Mouse (Mus musculus) testis, adult 10 weeks (tissue): ENCODE measurements around the gene Cabcoco1. TPM values are rescaled to one million over a fixed set of nuclear protein-coding genes. Genes with fewer than 3 reads are reported as not detected.

Experiments used
- polyA plus RNA-seq: library from polyadenylated mRNA; stranded (reverse); fragments of 350-450 nt; fragmentation: Illumina TruSeq; extraction: RNeasy Lipid Tissue Mini Kit (QIAGEN cat#74804); gene quantifications from one replicate; pipeline ENCODE4 v1.2.3, GENCODE M21; 2014; ENCODE audit warnings: low read depth, low replicate concordance

Gene Cabcoco1
- 213 TPM for polyA plus RNA-seq

DNA sequence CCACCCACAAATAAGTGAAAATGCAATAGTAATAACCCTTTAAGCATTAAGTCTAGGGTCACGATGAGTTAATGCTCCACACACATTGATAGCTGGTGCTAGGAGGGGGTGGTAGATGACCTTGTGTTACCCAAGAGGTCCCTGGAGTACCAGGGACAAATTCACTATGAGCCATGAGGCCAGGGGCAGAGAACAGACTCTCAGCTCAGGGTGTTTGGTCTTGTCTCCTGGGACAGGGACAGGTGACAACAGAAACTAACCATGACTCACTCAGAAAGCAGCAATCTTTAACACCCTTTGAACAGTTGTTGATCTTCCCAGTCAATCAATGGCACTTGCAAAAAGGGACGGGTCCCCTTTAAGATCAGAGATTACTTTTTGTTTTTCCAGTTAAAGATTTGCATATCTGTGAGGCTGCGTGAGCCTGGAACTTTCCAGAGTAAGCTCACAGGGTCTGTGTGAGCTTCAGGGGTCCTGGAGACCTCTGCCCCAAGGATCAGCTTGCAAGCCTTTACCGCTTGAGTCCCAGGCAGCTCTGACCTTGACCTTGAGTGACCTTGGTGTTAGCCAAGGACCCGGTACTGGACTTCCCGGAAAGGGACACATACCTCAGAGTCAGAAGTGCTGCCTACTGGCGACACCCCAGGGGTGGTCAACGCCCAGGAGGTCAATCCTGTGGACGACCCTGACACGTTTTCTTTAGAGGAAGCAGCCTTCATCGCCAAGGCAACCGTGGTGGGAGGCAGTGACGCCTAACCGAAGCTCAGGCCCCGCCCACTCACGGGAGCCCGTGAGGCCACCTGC lies at the start of gene Cabcoco1:
Cabcoco1 (minus strand) TSS at position 758 of the 804 bp plus-strand sequence.

Other genes with a start within 250 kb of the Cabcoco1 start
- gene Tmem26, start 181.8 kb upstream of the Cabcoco1 start, polyA plus RNA-seq, result not detected